Mouse (Mus musculus): ENCODE results near the gene Itprid2.

Gene Itprid2

GRCm38 (mm10) chr2:79651185-79651584 lies 16.0 kb downstream of the Itprid2 start:
- no peak for DNase-seq (ENCODE audit: low read depth, low spot score)

- no peak for DNase-seq (ENCODE audit: low read depth, low spot score)
Measured at GRCm38 (mm10) chr2:79651701-79652100, 16.5 kb downstream of the Itprid2 start.

GRCm38 (mm10) chr2:79652502-79652901 lies 17.4 kb downstream of the Itprid2 start:
- no peak for DNase-seq (ENCODE audit: low read depth, low spot score)

- DNase-seq (ENCODE audit: low read depth, low spot score) = no peak
Measured at GRCm38 (mm10) chr2:79653093-79653808, 18.1 kb downstream of the Itprid2 start.

GRCm38 (mm10) chr2:79653809-79654164 lies 18.6 kb downstream of the Itprid2 start:
- DNase-seq (ENCODE audit: low read depth, low spot score) = no peak

GRCm38 (mm10) chr2:79657062-79657461 lies 21.9 kb downstream of the Itprid2 start:
- no peak for DNase-seq (ENCODE audit: low read depth, low spot score)

- no peak for DNase-seq (ENCODE audit: low read depth, low spot score)
Measured at GRCm38 (mm10) chr2:79660417-79661185, 25.4 kb downstream of the Itprid2 start.

- DNase-seq (ENCODE audit: low read depth, low spot score) = no peak
Measured at GRCm38 (mm10) chr2:79661486-79662104, 26.4 kb downstream of the Itprid2 start.

- DNase-seq (ENCODE audit: low read depth, low spot score) = no peak
Measured at GRCm38 (mm10) chr2:79664532-79665286, 29.6 kb downstream of the Itprid2 start.

- no peak for DNase-seq (ENCODE audit: low read depth, low spot score)
Measured at GRCm38 (mm10) chr2:79665492-79665891, 30.3 kb downstream of the Itprid2 start.

- no peak for DNase-seq (ENCODE audit: low read depth, low spot score)
Measured at GRCm38 (mm10) chr2:79675266-79675665, 40.1 kb downstream of the Itprid2 start.

- DNase-seq (ENCODE audit: low read depth, low spot score) = no peak
Measured at GRCm38 (mm10) chr2:79677663-79678257, 42.6 kb downstream of the Itprid2 start.

- no peak for DNase-seq (ENCODE audit: low read depth, low spot score)
Measured at GRCm38 (mm10) chr2:79681672-79682071, 46.5 kb downstream of the Itprid2 start.

- no peak for DNase-seq (ENCODE audit: low read depth, low spot score)
Measured at GRCm38 (mm10) chr2:79683258-79683657, 48.1 kb downstream of the Itprid2 start.

GRCm38 (mm10) chr2:79690838-79691237 lies 55.7 kb downstream of the Itprid2 start:
- no peak for DNase-seq (ENCODE audit: low read depth, low spot score)

GRCm38 (mm10) chr2:79695190-79695589 lies 60.0 kb downstream of the Itprid2 start:
- DNase-seq (ENCODE audit: low read depth, low spot score) = no peak

GRCm38 (mm10) chr2:79695939-79696338 lies 60.8 kb downstream of the Itprid2 start:
- no peak for DNase-seq (ENCODE audit: low read depth, low spot score)

GRCm38 (mm10) chr2:79696478-79697230 lies 61.5 kb downstream of the Itprid2 start:
- DNase-seq (ENCODE audit: low read depth, low spot score) = no peak

GRCm38 (mm10) chr2:79698166-79698565 lies 63.0 kb downstream of the Itprid2 start:
- DNase-seq (ENCODE audit: low read depth, low spot score) = no peak

GRCm38 (mm10) chr2:79704773-79705172 lies 69.6 kb downstream of the Itprid2 start:
- no peak for DNase-seq (ENCODE audit: low read depth, low spot score)

- DNase-seq (ENCODE audit: low read depth, low spot score) = no peak
Measured at GRCm38 (mm10) chr2:79707575-79707974, 72.4 kb downstream of the Itprid2 start, which contains the start of gene Ppp1r1c. Gene Ppp1r1c (plus strand): TSS chr2:79707780.
